Mouse (Mus musculus) thymus, postnatal 4 days (tissue): ENCODE data around the gene Slc25a15.
A peak's percentile ranks its signal among the peaks of the same experiment; 100 is the strongest.

Source experiments
- DNase-seq: peaks from one replicate; pipeline ENCODE4 v3.0.0; 2021

The Slc25a15 gene

DNA sequence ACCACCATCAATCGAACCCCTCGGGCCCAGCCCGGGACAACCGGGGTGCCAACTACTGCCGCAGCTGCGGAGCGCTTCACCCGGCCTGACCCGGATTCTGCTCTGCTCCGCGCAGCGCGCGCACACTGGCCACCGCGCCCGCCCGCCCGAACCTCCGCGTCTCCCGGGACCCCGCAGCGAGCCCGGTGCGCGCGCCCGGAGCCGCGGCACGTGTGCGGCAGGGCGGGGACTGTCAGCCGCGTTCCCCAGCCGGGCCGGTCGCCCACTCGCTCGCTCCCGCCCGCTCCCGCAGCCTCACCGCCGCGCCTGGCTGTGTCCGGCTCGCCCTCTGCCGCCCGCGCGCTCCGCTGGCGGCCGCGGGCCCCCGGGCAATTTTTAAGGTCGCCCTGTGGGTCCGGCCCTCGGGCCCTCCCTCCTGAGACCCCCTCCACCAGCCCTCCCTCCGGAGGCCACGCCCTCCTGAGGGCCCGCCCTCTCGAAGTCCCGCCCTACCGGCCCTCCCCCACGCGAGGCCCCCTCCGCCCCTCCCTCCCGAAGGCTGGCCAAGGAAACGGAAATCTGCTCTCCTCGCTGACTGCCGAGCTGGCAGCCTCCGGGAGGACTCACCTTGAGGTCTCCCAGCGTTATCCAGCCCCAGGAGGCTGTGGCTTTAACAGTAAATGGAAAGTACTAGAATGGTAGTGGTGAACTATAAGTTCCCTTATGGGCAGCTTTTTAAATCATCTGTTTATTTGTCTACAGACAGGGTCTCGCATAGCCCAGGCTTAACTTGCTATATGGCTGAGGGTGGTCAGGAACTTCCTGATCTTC lies at the start of gene Slc25a15:
Gene Slc25a15, minus strand, starts transcription at position 456 of the 810 bp plus-strand sequence.
- DNase-seq: peak; percentile 95

DNA sequence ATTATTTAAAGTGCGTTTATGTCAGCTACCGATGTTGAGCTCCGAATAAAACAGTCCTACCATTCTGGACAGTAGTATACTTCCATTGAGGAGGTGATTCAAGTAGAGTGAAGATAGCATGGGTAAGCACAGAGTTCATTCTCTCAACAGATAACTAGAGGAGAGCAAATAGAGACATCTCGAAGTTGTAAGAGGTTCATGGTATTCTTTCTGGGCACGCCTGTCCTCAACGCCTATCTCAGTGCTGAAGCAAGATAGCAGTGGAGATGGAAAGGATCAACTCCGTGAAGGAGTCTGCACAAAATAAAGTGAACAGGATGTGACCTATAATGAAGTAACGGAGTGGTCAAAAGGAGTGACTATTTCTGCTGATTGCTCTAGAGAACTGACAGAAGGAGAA lies 13.6 kb upstream of the Slc25a15 start:
- DNase-seq: no peak

DNA sequence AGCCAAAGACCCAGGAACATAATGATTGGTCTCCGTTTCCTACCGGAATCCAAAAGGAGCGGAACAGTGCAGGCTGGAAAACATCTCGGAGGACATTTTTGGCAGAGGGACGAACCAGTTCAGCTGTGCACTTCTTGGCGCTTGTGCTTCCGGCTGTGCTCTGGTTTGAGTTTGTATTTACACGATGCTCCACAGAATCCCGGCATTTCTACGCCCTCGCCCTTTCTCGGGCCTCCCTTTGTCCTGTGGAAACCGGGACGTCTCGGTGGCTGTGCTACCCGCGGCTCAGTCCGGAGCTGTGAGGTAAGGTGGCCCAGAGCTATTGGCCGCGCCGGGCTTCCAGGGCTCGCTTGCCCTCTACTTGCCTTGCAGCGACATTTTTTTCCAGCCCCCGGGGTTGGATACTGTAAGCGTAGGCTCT lies 12.9 kb upstream of the Slc25a15 start, which contains the start of gene Mrps31:
Gene Mrps31, plus strand, starts transcription at position 80 of the 421 bp plus-strand sequence.
- peak; percentile 76 for DNase-seq

DNA sequence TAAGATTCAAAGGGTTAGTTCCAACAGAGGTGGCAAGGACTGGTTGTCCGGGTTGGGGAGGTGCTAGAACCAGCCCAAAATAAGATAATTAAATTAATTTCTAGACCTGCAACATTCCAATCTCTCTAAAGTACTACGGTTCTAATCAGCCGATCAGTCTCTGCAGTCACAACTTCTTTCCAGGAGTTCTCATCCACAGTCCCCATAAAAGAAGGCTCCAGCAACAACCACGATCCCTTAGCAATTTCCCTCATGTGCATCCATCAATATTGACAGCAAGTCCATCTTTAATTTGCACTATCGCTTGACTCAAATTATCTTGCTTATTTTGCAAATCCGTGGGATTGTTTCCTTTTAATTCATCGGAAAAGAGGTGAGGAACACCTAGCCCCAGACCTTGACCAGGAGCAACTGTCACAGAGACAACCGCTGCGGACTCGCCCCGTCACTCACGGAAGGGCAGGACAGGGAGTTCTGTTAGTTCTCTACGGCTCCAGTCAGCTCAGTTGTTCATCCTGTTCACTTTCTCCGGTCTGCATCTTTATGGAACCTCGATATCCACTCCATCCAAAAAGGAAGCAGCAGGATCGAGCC lies 12.4 kb upstream of the Slc25a15 start:
- no peak for DNase-seq

DNA sequence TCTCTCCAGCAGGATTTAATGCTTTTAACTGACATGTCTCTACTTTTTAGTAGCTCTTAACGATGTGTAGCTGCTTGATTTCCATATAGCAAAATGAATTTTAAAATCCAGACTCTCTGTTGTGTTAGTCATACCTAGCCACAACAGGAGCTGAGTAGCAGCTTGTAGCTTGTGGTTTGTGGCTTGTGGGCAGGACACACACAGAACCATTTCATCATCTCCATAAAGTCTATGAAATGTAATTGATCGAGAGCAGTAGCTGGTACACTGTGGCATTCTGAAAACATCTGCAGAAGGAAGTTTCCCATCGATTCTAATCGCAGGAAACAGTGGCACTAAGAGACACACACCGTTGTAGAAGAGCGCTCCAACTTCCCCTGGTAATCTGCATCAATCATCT lies 7.3 kb upstream of the Slc25a15 start:
- DNase-seq: no peak

DNA sequence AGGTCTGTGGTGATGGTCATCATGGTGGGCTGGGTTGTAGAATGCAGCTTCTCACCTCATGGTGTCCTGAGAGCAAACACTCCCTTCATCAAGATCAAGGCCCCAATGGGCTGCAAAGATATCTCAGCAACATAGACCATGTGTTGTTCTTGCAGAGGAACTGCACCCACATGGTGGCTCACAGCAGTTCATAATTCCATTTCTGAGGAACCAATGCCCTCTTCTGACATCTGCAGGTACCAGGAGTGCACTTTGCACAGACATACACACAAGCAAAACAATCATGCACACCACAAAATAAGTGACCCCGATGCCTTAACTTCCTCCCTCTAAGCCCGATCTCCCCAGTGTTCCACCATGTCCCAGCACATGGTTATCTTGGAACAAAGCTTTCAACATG lies 4.8 kb upstream of the Slc25a15 start:
- DNase-seq: no peak

DNA sequence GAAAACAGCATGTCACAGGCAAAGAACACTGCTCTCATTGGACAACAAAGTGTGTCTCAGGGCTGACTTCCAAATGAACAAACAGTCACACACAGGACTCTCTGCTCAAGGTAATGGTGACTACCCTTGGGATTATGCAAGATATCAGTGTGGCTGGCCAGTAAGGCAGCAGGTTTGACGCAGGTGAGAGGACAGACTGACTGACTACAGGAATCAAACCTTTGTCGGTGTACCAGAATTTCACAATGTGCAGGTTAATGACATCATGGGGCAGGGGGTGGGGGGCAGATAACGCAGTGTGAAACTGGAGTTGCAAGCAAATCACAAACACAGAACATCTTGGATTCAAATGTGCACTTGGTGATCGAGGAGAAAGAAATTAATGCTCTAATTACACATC lies 2.2 kb upstream of the Slc25a15 start:
- no peak for DNase-seq

DNA sequence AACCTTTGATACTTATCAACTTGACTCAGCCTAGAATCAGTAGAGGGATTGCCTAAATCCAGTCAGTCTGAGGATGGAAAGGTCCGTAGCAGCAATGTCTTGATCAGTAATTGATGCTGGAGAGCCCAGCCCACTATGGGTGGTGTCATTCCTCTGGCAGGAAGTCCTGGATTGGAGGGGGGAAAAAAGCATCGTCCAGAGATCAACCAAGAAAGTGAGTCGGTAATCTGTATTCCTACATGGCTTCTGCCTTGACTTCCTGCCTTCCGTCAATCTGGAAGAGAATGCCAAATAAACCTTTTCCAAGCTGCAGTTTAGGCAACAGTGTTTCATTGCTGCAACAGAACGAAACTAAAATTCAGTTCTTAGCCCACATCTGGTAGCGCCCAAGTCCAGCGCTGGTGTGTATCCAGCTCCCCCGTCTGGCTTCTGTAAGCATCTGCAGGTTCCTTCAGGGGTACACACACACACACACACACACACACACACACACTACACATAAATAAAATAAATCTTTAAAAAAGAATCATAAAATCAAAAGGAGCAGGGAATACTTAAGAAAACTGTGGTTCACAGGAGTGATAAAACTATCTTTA lies 986 bp upstream of the Slc25a15 start:
- DNase-seq: no peak

DNA sequence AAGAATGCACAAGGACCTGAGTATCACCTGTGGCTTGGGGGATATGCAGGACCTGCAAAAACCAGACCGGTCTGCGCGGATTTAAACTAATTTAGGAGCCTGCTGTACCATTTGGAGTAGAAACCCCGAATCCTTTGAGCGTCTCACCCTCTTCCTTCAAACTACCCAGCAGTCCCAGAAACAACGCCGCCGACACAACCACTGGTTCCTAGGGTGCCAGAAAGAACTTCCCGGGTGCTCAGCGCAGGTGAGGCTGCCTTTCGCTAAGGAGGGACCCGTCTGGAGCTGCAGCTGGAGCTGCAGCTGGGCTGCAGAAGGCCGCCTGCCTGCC lies 621 bp downstream of the Slc25a15 start:
- DNase-seq: no peak

DNA sequence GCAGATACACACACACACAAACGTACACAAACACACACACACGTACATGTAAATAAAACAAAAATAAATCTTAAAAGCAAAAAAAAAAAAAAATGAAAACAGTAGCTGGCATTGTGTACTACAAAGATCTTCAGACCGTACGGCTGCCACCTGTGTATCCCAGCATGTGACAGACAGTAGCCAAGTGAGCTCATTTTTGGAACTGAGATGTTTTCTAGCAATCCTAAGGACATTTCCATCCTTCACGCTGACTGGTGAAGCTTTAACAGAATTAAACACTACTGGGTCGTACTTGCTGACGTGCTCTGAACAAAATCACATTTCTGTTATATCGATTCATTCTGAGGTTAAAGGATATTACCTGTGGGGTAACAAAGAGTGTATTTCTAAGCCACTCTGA lies 3.1 kb downstream of the Slc25a15 start:
- no peak for DNase-seq

DNA sequence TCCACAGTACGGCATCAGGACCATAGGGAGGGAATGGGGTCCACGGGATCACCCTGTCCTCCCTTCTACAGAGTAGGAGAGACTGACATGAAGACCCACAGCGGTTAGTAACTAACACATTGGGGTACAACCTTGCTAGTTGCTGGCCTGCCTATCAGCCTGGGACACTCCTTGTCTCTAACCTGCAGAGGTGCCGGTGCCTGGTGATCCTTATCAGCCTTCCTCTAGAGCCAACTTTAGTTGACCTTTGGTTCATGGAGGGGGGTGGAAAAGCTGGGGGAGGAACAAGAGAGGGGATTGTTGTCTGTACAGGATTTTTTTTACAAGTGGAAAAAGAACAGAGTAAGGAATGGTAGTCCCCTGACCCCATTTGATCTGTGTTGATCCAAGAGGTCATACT lies 3.9 kb downstream of the Slc25a15 start:
- DNase-seq: no peak

DNA sequence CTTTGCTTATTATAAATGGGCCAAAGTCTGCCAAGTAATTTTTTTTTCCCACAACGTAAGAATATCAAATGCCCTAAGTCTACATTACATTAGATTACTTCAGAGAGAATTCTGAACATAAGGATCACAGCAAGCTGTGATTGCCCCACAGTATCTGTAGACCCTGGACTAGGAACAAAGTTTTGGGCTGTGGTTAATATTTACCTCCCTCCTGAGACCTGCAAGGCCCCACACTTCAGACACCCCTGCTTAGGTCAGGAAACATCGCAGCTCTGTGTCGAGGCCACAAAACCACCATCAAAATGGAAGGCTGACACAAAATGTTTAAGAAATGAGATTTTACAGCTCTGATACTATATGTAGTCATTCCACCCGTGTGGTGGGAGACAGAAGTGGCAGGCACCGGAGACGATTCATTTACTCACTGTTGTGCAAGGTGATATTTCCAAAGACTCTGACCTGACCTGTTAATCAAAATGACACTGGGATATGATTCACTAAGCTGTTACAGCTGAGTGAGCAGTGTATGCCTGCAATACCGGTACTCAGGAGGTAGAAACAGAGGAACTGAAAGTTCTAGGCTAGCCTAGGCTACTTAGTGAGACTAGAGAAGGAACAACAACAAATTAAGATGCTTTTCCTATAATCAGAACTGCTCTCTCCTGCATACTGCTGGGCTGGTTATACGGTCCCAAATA lies 7.5 kb downstream of the Slc25a15 start:
- DNase-seq: no peak

DNA sequence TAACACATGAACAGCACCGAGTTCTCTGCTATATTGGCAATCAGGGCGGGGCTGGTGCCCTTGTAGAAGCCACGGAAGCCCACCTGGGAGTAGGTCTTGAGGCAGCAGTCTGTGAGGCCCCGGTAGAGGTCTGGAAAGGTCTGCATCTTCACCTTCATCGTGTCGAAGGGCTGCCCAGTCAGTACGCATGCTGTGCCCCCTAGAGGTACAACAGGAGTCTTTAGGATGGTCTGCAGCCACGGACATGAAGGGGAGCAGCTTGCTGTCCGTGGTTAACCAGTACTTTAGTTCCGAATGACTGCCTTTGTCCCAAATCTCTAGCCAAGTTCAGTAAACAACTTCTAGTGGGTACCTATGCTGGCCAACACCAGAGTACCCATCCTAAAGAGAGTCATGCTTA lies 8.5 kb downstream of the Slc25a15 start:
- DNase-seq: no peak

DNA sequence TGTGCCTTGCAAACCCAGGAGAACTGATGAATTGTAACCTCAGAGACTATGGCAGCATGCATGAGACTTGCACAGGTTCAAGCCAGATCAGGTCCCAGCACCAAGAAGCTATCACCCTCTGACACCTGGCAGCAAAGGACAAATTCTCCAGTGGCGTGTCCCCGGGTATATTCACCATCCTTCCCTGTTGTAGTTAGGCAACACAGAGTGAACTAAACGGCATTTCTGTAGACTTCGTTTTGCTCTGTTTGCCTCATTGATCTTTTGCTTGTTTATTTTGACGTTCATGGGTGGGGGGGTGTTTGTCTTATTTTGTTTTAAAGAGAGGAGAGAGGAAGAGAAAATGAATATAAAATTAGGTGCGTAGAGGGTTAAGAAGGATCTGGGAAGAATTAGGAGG lies 13.2 kb downstream of the Slc25a15 start:
- DNase-seq: no peak

DNA sequence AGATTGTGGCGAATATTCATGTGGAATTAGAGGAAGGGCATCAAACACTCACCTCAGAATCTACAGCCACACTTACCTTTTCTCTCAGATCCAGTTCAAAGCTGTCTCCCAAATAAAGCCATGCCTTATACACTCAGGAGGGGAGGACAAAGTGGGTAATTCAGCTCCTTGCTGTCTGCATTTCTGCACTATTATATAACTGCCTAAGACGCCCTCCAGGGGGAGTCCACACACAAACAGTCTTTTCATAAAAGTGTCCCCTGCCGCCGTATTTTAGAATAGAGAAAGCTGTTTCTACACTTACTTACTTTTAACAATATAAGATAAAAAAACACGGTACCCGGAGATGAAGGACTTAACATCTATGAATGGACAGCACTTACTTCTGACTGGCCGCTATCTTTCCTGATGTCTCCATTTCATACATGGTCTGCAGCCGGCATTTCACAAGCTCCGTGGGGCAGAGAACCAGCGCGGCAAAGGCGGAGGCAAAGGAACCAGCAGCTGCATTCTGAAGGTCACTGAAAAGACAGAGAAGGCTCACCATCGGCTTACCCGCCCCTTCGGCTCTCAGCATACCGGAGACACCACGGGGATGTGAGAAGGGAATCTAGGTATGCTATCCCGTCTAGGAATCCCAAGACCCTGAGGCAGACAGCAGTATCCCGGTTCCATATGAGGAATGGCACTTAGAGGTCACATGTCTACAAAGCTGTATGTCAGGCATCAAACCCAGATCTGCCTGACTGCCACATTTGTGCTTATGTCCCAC lies 15.4 kb downstream of the Slc25a15 start:
- no peak for DNase-seq

DNA sequence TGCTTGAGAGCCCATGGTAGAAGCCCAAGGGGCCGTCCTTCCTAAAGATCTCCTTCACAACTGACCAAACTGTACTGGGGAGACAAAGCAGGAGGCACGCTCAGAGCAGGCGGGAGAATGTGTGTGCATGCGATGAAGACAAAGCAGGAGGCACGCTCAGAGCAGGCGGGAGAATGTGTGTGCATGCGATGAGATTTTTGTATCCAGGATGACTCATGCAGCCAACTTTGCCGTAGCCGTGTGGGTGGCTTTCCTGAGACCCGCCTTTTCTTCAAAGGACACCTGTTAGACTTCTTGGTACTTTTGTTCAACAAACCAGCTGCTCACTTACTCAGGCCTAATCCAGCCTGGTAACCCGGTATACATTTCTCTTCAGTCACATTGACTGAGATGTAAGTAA lies 17.5 kb downstream of the Slc25a15 start:
- no peak for DNase-seq

DNA sequence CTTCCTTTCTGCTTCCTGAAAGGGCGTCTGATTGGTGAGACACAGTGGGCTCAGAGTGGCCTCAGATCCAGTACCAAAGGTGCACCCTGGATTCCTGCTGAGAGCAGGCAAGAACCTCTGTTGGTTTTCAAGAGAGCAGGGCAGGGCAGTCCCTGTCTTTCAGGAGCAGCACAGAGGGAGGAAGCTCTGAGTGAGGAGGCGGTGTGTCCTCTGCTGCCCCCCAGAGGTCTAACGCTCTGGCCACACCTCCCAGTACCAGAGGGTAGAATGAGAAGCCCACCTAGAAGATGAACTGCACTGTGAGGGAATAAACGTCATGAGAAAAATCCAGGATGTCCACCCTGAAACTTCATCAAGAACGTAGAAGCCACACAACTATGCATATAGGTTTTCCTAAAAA lies 21.5 kb downstream of the Slc25a15 start:
- DNase-seq: peak; percentile 82

DNA sequence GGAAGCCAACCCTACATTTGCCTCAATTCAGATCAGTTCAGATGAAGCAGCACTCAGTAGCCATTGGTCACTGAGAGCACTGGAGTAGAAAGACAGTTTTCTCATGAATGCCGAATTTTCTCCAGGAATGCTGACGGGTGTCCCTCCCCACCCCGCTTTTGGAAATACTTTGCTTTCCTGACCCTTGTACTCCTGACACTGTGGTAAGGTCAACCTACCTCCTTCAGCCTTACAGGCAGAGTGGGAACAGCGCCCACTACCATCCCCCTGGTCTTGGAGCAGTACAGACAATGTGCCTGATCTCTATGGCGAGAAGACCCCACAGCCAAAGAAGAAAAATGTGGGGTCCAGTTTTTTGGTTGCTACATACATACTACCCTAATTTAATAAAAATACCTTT lies 22.1 kb downstream of the Slc25a15 start:
- DNase-seq: no peak

DNA sequence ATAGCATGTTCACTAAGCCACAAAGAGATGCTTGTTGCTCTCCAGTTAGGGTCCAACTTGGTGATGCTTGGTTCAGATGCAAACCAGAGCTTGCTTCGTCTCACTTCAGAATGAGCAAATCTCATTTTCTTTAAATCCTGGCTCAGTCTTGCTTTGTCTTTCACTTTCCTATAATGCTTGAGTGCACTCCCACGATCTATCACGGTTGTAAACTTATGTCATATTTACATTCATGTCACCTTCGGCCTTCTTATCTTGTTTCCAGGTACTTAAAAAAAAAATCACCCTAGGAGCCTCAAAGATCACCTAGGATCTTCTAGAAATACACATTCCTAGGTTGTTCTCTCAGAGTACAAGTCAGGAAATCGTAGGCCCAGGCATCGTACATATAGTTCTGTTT lies 38.5 kb downstream of the Slc25a15 start:
- DNase-seq: no peak

DNA sequence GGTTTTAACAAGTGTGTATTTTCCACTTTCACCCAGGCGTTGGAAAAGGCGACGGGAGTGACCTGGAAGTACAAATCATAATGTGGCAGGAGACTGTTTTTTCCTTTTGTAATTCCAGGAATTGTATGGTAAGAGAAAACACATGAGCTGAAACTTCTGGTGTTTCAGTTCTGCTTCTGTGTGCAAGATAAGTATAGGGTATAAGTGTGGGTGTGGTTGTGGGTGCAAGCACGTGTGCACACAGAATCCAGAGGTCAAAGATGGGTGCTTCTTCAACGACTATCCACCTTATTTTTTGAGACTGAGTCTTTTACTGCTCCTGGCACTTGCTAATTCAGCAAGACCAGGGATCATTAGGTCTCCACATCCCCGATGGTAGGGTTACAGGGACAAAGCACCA lies 39.0 kb downstream of the Slc25a15 start:
- DNase-seq: no peak

DNA sequence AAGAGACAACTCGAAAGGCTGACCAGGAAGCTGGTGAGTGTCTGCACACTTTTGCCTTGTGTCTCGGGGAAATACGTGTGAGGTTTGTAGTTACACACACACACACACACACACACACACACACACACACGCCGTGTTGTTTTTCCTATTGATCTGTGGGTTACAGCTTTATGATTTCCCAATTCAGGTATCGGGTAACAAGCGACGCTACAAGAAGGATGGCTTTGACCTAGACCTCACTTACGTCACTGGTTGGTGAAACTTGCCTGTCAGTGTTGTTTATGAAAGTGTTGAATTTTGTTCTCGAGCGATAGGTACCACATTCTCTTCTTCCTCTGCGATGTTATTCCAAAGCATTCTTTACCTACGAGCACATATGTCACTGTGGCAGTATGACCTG lies 63.0 kb downstream of the Slc25a15 start:
- DNase-seq: no peak
